Mouse (Mus musculus): ENCODE measurements around the gene Ezh2.
A peak's percentile ranks its signal among the peaks of the same experiment; 100 is the strongest.
"Not testable (repeated sequence)": the region's sequence is repeated elsewhere in the genome, so short reads cannot be mapped to it uniquely, and the experiment has no call there.

Gene Ezh2

GRCm38 (mm10) chr6:47594926-47595623, at the start of gene Ezh2:
Gene Ezh2 (minus strand): TSS chr6:47595341.
- DNase-seq (ENCODE audit: inconsistent ontology term) = peak; percentile 99

GRCm38 (mm10) chr6:47636527-47637076, 41.5 kb upstream of the Ezh2 start:
- DNase-seq (ENCODE audit: inconsistent ontology term) = no peak

DNA sequence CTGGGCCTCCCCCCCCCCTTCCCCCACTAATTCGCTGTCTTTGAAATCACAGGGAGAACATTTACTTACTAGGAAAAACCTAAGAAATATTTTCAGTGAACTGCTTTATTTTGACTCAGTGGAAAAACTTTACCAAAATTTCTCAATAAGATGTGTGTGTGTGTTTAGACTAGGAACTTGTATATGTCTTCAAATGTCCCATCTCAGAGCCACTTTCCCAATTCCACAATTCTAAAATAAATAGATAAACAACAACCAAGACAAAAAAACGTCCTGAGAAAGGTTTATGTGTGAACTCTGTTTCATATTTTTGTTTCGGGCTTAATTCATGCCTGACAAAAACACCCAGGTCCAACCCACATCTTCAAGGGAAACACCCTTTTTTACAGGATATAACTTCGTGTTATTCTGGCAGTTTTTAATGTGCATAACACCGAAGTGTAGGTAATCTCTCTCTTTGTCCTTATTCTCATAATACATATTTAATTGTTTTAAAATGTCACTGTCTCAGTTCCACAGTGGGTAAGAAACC, 40.9 kb upstream of the Ezh2 start:
- DNase-seq (ENCODE audit: inconsistent ontology term) = no peak

GRCm38 (mm10) chr6:47635207-47635994, 40.3 kb upstream of the Ezh2 start:
- no peak for DNase-seq (ENCODE audit: inconsistent ontology term)

DNA sequence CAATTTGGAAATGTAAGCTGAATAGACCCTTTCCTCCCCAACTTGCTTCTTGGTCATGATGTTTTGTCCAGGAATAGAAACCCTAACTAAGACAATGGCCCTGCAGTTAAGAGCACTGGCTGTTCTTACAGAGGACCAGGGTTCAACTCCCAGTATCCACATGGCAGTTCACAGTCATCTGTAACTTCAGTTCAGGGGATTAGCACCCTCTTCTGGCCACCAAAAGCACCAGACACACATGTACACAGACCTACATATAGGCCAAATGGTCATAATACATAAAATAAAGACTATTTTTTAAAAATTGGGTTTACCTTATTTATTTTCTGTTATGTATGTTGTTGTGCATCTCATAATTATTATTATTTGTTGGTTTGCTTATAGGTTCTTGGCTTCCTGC, 38.3 kb upstream of the Ezh2 start:
- no peak for DNase-seq (ENCODE audit: inconsistent ontology term)

- DNase-seq (ENCODE audit: inconsistent ontology term) = not testable (repeated sequence)
Measured at GRCm38 (mm10) chr6:47630061-47630460, 34.9 kb upstream of the Ezh2 start.

DNA sequence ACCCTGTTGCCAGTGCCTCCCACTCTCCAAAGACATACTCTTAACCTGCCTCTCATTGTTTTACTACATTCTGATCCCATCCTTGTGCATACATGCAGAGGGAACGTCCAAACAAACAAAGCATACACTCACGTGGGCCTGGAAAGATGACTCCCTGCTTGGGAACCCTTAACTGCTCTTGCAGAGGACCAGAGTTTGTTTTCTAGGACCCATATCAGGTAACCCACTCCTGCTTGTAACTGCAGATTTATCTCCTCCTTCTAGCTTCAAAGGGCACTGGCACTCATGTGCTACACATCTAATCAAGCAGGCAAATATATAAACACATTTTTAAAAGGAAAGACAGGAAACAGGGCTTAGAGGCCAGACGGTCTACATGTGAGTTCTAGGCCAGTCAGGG, 32.8 kb upstream of the Ezh2 start:
- no peak for DNase-seq (ENCODE audit: inconsistent ontology term)

GRCm38 (mm10) chr6:47626976-47627375, 31.8 kb upstream of the Ezh2 start:
- not testable (repeated sequence) for DNase-seq (ENCODE audit: inconsistent ontology term)

DNA sequence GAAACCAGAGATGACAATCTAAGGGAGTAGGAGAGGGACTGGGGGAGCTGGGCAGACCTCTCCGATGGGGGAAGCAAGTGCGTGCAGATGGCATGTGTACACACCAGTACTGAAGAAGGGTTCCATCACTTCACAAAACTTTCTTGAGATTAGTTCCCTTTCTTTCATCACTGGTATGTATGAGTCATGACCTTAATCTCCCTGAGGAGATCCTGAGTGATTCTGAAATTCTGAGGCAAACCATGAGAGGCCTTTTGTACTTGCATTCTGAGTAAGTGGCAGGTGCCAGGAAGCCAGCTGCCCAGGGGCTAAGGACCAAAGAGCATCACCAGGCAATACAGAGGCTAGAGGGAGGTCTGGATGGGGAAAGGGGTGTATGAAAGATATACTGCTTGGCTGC, 25.9 kb upstream of the Ezh2 start:
- DNase-seq (ENCODE audit: inconsistent ontology term) = peak; percentile 45

- DNase-seq (ENCODE audit: inconsistent ontology term) = not testable (repeated sequence)
Measured at GRCm38 (mm10) chr6:47608306-47608705, 13.2 kb upstream of the Ezh2 start.

DNA sequence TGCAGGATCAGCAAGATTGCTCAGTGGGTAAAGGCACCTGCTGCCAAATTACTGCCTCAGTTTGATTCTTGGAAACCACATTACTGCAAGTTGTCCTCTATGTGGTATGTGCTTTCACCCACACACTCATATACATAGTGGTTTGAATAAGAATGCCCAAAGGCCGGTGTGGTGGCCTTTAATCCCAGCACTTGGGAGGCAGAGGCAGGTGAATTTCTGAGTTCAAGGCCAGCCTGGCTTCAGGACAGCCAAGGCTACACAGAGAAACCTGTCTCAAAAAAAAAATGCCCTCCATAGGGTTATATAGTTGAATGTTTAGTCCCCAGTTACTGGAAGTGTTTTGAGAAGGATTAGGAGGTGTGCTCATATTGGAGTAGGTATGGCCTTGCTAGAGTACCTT, 6.8 kb upstream of the Ezh2 start:
- DNase-seq (ENCODE audit: inconsistent ontology term) = no peak

GRCm38 (mm10) chr6:47595696-47596095, 555 bp upstream of the Ezh2 start:
- DNase-seq (ENCODE audit: inconsistent ontology term) = no peak

DNA sequence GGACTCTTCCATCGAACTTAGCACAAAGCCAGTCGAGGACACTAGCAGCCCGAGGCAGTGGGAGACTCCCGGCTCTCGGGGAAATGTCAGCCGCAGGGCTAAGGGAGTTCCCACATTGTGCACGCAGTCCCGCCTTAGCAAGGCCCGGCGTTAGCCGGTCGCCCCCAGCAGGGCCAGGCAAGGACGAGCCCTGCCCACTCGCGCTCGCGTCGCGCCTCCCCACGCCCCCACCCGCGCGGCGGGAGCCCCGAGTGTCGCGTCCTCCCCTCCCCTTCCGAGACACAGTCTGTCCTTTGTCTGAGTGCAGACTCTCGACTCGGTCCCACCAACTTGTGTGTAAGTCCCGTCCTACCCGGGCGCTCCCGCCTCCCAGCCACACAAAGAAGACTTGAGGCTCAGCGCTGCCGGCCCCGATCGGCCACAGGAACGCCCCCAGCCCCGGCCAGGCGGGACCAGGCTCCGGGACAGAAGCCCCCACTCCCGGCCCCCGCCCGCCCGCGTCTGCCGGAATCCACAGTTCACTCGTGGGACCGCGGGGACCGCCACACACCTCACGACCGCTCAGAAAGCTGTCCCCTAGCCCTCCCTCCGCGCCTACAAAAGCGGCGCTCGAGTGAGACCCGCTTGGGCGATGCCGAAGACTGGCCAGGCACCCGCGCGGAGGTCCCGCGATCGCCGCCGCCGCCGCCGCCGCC, 853 bp downstream of the Ezh2 start:
- peak; percentile 89 for DNase-seq (ENCODE audit: inconsistent ontology term)

DNA sequence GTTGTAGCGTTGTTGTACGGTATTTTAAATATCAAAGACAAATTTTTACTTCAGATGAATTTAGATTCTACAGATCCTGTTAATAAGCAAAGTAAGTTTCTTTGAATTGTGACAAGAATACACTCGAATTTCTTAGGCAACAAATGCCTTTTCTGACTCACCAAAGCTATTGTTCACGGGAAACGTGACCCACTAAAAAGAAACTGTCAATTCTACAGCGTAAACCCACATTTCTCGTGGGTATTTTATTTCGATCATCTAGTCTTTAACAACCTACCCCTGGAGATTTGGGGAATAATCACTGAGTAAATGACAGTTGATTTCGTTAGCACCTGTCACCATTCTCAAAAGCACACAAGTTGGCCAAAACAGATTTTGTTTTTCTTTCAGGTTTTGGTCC, 1.6 kb downstream of the Ezh2 start:
- no peak for DNase-seq (ENCODE audit: inconsistent ontology term)

GRCm38 (mm10) chr6:47587332-47587731, 7.8 kb downstream of the Ezh2 start:
- DNase-seq (ENCODE audit: inconsistent ontology term) = not testable (repeated sequence)

DNA sequence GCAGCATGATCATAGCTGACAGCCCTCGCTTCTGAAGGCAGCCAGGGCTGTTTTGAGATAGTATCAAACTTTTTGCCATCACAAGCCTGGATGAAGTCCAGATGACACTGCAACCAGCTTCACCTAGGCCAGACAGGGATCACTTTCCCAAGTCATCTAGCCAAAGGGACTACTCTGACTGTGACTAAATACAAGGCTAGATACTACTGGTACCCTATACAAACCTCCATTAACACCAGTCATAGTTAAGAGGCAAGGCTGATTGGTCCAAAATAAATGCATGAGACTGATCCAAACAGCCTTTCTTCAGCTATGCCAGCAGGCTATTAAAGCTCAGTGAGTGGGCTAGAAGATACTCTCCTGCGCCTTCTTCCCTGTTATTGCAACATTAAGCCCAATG, 22.3 kb downstream of the Ezh2 start:
- no peak for DNase-seq (ENCODE audit: inconsistent ontology term)

DNA sequence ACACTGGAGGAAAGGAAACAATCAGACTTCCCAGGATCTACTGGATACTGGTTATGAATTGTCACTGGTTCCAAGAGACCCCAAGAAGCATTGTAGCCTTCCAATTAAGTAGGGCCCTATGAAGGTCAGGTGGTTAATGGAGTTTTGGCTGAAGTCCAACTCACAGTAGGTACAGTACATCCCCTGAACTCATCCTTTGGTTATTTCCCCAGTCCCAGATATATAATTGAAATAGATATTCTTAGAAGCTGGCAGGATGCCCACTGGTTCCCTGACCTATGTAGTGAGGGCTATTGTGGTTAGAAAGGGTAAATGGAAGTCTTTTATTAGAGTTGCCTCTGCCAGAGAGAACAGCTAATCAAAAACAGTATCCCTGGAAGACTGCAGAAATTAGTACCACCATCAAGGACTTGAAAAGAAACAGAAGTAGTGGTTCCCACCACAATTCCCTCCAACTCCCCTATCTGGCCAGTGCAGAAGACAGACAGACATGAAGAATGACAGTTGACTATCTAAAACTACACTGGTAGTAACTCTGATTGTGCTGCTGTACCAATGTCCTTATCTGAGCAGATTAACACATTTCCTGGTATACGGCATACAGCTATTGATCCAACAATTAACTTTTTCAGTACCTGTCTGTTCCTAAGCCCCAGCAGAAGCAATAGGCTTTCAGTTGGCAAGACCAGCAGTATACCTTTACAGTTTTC, 29.7 kb downstream of the Ezh2 start:
- peak; percentile 21 for DNase-seq (ENCODE audit: inconsistent ontology term)

- no peak for DNase-seq (ENCODE audit: inconsistent ontology term)
Measured at GRCm38 (mm10) chr6:47561426-47561825, 33.7 kb downstream of the Ezh2 start.

GRCm38 (mm10) chr6:47560846-47561245, 34.3 kb downstream of the Ezh2 start:
- no peak for DNase-seq (ENCODE audit: inconsistent ontology term)

DNA sequence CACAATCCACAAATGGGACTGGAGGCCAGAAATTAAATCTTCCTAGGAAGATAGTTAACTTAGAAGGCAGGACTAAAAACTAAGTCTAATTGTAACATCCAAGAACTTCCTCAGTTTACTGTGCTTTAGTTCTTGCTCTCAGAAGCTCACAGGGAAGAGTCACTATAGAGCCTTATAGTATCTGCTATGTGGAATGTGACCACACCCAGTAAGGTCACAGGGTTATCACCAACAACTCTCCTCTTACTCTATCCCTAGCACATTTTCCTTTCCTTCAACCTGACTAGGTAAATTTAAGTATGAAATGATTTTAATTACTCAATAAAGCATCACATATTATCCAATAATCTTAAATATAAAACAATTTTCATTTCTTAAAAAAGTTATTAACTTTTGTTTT, 34.7 kb downstream of the Ezh2 start:
- no peak for DNase-seq (ENCODE audit: inconsistent ontology term)

GRCm38 (mm10) chr6:47559287-47559686, 35.9 kb downstream of the Ezh2 start:
- DNase-seq (ENCODE audit: inconsistent ontology term) = peak; percentile 58

Data from Muller cell, postnatal 12 days (primary cell).